Mouse (Mus musculus): ENCODE data around the gene Phldb1.
"Not testable (repeated sequence)": the region's sequence is repeated elsewhere in the genome, so short reads cannot be mapped to it uniquely, and the experiment has no call there.

Phldb1 gene

GRCm38 (mm10) chr9:44734524-44735494 lies at the start of gene Phldb1:
TSS of gene Phldb1 (minus strand) at chr9:44735198.
- DNase-seq (ENCODE audit: low spot score), result peak; percentile 79

- peak; percentile 94 for DNase-seq (ENCODE audit: low spot score)
Measured at GRCm38 (mm10) chr9:44772750-44773651, 38.0 kb upstream of the Phldb1 start.

GRCm38 (mm10) chr9:44772392-44772749 lies 37.4 kb upstream of the Phldb1 start:
- no peak for DNase-seq (ENCODE audit: low spot score)

GRCm38 (mm10) chr9:44771376-44771775 lies 36.4 kb upstream of the Phldb1 start:
- no peak for DNase-seq (ENCODE audit: low spot score)

GRCm38 (mm10) chr9:44768029-44768394 lies 33.0 kb upstream of the Phldb1 start:
- DNase-seq (ENCODE audit: low spot score), result not testable (repeated sequence)

- peak; percentile 83 for DNase-seq (ENCODE audit: low spot score)
Measured at GRCm38 (mm10) chr9:44767101-44768028, 32.4 kb upstream of the Phldb1 start, which contains the start of the genes Arcn1 and Ift46. TSS of gene Arcn1 (minus strand) at chr9:44767845. TSS of gene Ift46 (plus strand) at chr9:44767908.

- DNase-seq (ENCODE audit: low spot score), result no peak
Measured at GRCm38 (mm10) chr9:44760873-44761272, 25.9 kb upstream of the Phldb1 start.

- DNase-seq (ENCODE audit: low spot score), result no peak
Measured at GRCm38 (mm10) chr9:44748473-44748872, 13.5 kb upstream of the Phldb1 start.

GRCm38 (mm10) chr9:44747341-44747740 lies 12.3 kb upstream of the Phldb1 start:
- DNase-seq (ENCODE audit: low spot score), result no peak

GRCm38 (mm10) chr9:44746666-44747065 lies 11.7 kb upstream of the Phldb1 start:
- no peak for DNase-seq (ENCODE audit: low spot score)

- DNase-seq (ENCODE audit: low spot score), result no peak
Measured at GRCm38 (mm10) chr9:44745371-44745770, 10.4 kb upstream of the Phldb1 start.

- DNase-seq (ENCODE audit: low spot score), result no peak
Measured at GRCm38 (mm10) chr9:44740663-44741192, 5.7 kb upstream of the Phldb1 start.

- DNase-seq (ENCODE audit: low spot score), result peak; percentile 68
Measured at GRCm38 (mm10) chr9:44737240-44737949, 2.4 kb upstream of the Phldb1 start.

GRCm38 (mm10) chr9:44736301-44736700 lies 1.3 kb upstream of the Phldb1 start:
- no peak for DNase-seq (ENCODE audit: low spot score)

GRCm38 (mm10) chr9:44735886-44736285 lies 888 bp upstream of the Phldb1 start:
- DNase-seq (ENCODE audit: low spot score), result no peak

- peak; percentile 78 for DNase-seq (ENCODE audit: low spot score)
Measured at GRCm38 (mm10) chr9:44733671-44734523, 1.1 kb downstream of the Phldb1 start.

GRCm38 (mm10) chr9:44732921-44733530 lies 2.0 kb downstream of the Phldb1 start:
- DNase-seq (ENCODE audit: low spot score), result no peak

GRCm38 (mm10) chr9:44732130-44732549 lies 2.9 kb downstream of the Phldb1 start:
- no peak for DNase-seq (ENCODE audit: low spot score)

GRCm38 (mm10) chr9:44727441-44727840 lies 7.6 kb downstream of the Phldb1 start:
- DNase-seq (ENCODE audit: low spot score), result no peak

Data from urinary bladder, postnatal 14 days (tissue).